Mouse (Mus musculus): ENCODE results near the gene Gpt2. TPM values are rescaled to one million over a fixed set of nuclear protein-coding genes. Genes with fewer than 3 reads are reported as not detected.

Gene Gpt2
- polyA plus RNA-seq, 1 experiment from 2014 or later, result 36.0 TPM

- peaks cover 10% of the 10 kb centered on the region for H3K4me1 ChIP-seq
- H3K9me3 ChIP-seq, result no peaks in the 10 kb centered on the region
- no peak overlapping the region for H3K4me2 ChIP-seq
- H3K4me3 ChIP-seq, result no peak overlapping the region
- ATAC-seq (ENCODE audit: insufficient number of reproducible peaks, insufficient read depth, low FRiP score, low TSS enrichment, low read depth), result no peak
- H3K9ac ChIP-seq, result no peak overlapping the region
- H3K27me3 ChIP-seq, result no peaks in the 10 kb centered on the region
- no peak overlapping the region for H3K27ac ChIP-seq
- H3K36me3 ChIP-seq, result no peaks in the 10 kb centered on the region
Measured at GRCm38 (mm10) chr8:85488631-85489030, 3.7 kb upstream of the Gpt2 start.

- no peaks in the 10 kb centered on the region for H3K9me3 ChIP-seq
- H3K9ac ChIP-seq, result no peak overlapping the region
- no peaks in the 10 kb centered on the region for H3K36me3 ChIP-seq
- 92% methylated on average over 8 of the region's 8 CpGs for WGBS
- no peak for ATAC-seq (ENCODE audit: insufficient number of reproducible peaks, insufficient read depth, low FRiP score, low TSS enrichment, low read depth)
- H3K4me2 ChIP-seq, result no peak overlapping the region
- H3K27ac ChIP-seq, result no peak overlapping the region
- no peaks in the 10 kb centered on the region for H3K27me3 ChIP-seq
- H3K4me3 ChIP-seq, result no peak overlapping the region
- peaks cover 19% of the 10 kb centered on the region for H3K4me1 ChIP-seq
Measured at GRCm38 (mm10) chr8:85489546-85489945, 2.8 kb upstream of the Gpt2 start.

DNA sequence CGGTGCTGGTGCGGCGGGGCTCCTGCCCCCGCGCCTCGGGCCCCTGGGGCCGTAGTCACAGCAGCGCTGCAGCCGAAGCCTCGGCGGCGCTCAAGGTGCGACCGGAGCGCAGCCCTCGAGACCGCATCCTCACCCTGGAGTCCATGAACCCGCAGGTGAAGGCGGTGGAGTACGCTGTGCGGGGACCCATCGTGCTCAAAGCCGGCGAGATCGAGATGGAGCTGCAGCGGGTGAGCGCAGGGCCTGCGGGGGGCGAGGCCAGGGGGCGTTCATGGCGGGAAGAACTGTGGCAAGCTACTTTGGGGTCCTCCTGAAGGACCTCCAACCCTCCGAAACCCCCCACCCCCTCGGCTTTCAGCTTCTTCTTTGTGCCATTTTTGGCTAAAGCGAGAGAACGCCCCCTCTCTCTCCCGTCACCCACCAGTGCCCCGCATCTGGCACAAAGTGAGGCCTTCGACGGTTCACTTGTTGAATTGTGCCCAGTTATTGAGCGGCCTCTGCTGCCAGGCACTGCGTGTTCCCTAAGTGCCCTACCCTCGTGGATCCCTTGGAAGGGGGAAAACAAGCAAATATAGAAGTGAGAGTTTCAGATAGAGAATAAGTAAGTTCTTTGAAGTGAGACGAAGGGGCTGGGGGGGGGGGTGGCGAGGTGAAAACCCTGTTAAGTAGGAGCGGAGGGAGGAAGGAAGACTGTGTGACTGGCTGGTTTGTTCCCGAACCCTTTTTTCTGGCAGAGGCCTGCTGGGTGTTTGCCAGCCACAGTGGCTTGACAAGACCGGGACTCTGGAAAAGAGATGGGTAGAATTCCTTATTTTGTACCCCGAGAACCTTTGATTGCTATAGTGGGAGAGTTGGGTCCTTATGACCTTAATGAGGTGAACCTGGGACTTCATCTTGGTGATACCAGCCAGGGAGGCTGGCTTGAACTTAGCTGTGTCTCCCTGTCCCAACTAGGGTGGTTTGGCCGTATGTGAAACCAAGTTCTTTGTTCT lies 860 bp downstream of the Gpt2 start:
- Histone ChIP-seq H3K36me3 (peaks cover 6% of the 10 kb centered on the region; the same call in 1 of the 2 replicates), H3K4me3 (peak overlapping the region; percentile 86), H3K4me2 (peak overlapping the region; percentile 88), H3K27me3 (no peaks in the 10 kb centered on the region), H3K4me1 (peaks cover 31% of the 10 kb centered on the region), H3K27ac (peak overlapping the region; percentile 73), H3K9ac (peak overlapping the region; percentile 90), H3K9me3 (no peaks in the 10 kb centered on the region)
- peak; percentile 16; the same call in 1 of the 2 replicates for ATAC-seq (ENCODE audit: insufficient number of reproducible peaks, insufficient read depth, low FRiP score, low TSS enrichment, low read depth)
- 5% methylated on average over 48 of the region's 49 CpGs for WGBS

- peaks cover 11% of the 10 kb centered on the region for H3K36me3 ChIP-seq
- WGBS, result 61% methylated on average over 5 of the region's 5 CpGs
- H3K4me2 ChIP-seq, result no peak overlapping the region
- no peaks in the 10 kb centered on the region for H3K9me3 ChIP-seq
- no peak overlapping the region for H3K27ac ChIP-seq
- no peak overlapping the region for H3K4me3 ChIP-seq
- H3K4me1 ChIP-seq, result peaks cover 41% of the 10 kb centered on the region
- no peak for ATAC-seq (ENCODE audit: insufficient number of reproducible peaks, insufficient read depth, low FRiP score, low TSS enrichment, low read depth)
- no peak overlapping the region for H3K9ac ChIP-seq
- no peaks in the 10 kb centered on the region for H3K27me3 ChIP-seq
Measured at GRCm38 (mm10) chr8:85496125-85496524, 3.7 kb downstream of the Gpt2 start.

DNA sequence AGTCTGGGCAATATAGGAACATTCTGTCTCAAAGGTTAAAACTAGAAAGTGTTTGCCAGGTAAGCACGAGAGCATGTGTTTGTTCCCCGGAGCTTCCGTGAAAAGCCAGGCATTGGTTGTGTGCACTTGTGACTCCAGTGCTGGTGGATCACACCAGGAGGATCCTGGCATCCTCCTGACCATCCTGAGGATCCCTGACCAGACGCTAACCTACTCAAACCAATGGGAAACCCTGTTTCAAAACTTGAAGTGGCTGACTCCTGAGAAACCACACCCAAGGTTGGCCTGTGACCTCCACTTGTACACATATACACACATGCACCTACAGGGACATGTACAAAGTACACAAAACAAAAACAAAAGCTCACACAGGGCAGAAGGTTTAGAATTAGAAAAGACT lies 4.4 kb downstream of the Gpt2 start:
- ATAC-seq (ENCODE audit: insufficient number of reproducible peaks, insufficient read depth, low FRiP score, low TSS enrichment, low read depth), result no peak
- no peak overlapping the region for H3K9ac ChIP-seq
- WGBS, result 84% methylated on average over 4 of the region's 4 CpGs

DNA sequence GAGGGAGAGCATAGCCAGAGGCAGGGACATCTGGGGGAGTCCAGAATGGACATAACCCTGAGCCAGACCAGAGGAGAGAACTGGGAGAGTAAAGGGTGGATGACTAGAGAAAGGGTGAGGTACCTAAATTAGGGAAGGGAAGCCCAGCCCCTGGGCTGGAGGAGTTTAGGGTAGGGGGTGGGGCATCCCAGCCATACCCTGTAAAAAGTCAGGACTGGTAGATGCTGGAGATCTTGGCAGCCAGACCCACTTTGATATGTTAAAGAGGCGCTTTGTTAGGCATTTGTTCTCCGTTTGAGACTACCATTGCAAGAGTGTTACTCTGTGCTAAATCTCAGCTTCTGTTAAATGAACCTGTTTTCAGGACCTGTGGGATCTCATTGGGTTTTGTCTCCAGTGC lies 6.2 kb downstream of the Gpt2 start:
- 31% methylated on average over 2 of the region's 2 CpGs for WGBS
- ATAC-seq (ENCODE audit: insufficient number of reproducible peaks, insufficient read depth, low FRiP score, low TSS enrichment, low read depth), result no peak
- Histone ChIP-seq H3K36me3 (peaks cover 22% of the 10 kb centered on the region), H3K27me3 (no peaks in the 10 kb centered on the region), H3K4me3 (no peak overlapping the region), H3K4me1 (peaks cover 31% of the 10 kb centered on the region), H3K27ac (peak overlapping the region; percentile 11; the same call in 1 of the 2 replicates), H3K9ac (no peak overlapping the region), H3K9me3 (no peaks in the 10 kb centered on the region), H3K4me2 (no peak overlapping the region)

More for the DNA sequence above, 4.4 kb downstream of the Gpt2 start:
- no peak overlapping the region for H3K4me2 ChIP-seq
- H3K27me3 ChIP-seq, result no peaks in the 10 kb centered on the region
- no peak overlapping the region for H3K27ac ChIP-seq
- no peaks in the 10 kb centered on the region for H3K9me3 ChIP-seq
- H3K36me3 ChIP-seq, result peaks cover 15% of the 10 kb centered on the region
- peaks cover 41% of the 10 kb centered on the region for H3K4me1 ChIP-seq
- no peak overlapping the region for H3K4me3 ChIP-seq

GRCm38 (mm10) chr8:85500460-85500859 lies 8.1 kb downstream of the Gpt2 start:
- no peak overlapping the region for H3K4me3 ChIP-seq
- ATAC-seq (ENCODE audit: insufficient number of reproducible peaks, insufficient read depth, low FRiP score, low TSS enrichment, low read depth), result no peak
- H3K4me1 ChIP-seq, result peaks cover 13% of the 10 kb centered on the region
- no peaks in the 10 kb centered on the region for H3K9me3 ChIP-seq
- H3K27ac ChIP-seq, result no peak overlapping the region
- H3K36me3 ChIP-seq, result peaks cover 39% of the 10 kb centered on the region
- H3K9ac ChIP-seq, result no peak overlapping the region
- WGBS, result 93% methylated on average over 10 of the region's 10 CpGs
- no peaks in the 10 kb centered on the region for H3K27me3 ChIP-seq
- no peak overlapping the region for H3K4me2 ChIP-seq

GRCm38 (mm10) chr8:85500955-85501685 lies 8.7 kb downstream of the Gpt2 start:
- Histone ChIP-seq H3K9ac (no peak overlapping the region), H3K9me3 (no peaks in the 10 kb centered on the region), H3K36me3 (peaks cover 46% of the 10 kb centered on the region), H3K4me1 (peaks cover 11% of the 10 kb centered on the region), H3K27ac (no peak overlapping the region), H3K4me3 (no peak overlapping the region), H3K27me3 (no peaks in the 10 kb centered on the region), H3K4me2 (no peak overlapping the region)
- no peak for ATAC-seq (ENCODE audit: insufficient number of reproducible peaks, insufficient read depth, low FRiP score, low TSS enrichment, low read depth)
- 73% methylated on average over 11 of the region's 11 CpGs for WGBS

GRCm38 (mm10) chr8:85502381-85502780 lies 10.0 kb downstream of the Gpt2 start:
- Histone ChIP-seq H3K9me3 (no peaks in the 10 kb centered on the region), H3K36me3 (peaks cover 51% of the 10 kb centered on the region), H3K4me3 (no peak overlapping the region), H3K9ac (no peak overlapping the region), H3K27me3 (no peaks in the 10 kb centered on the region), H3K27ac (no peak overlapping the region), H3K4me2 (no peak overlapping the region), H3K4me1 (peaks cover 9% of the 10 kb centered on the region)
- ATAC-seq (ENCODE audit: insufficient number of reproducible peaks, insufficient read depth, low FRiP score, low TSS enrichment, low read depth), result no peak
- WGBS, result 78% methylated on average over 2 of the region's 2 CpGs

GRCm38 (mm10) chr8:85503065-85503464 lies 10.7 kb downstream of the Gpt2 start:
- WGBS, result 48% methylated on average over 3 of the region's 3 CpGs
- no peak overlapping the region for H3K27ac ChIP-seq
- peaks cover 58% of the 10 kb centered on the region for H3K36me3 ChIP-seq
- H3K9ac ChIP-seq, result no peak overlapping the region
- no peaks in the 10 kb centered on the region for H3K9me3 ChIP-seq
- peaks cover 9% of the 10 kb centered on the region for H3K4me1 ChIP-seq
- no peak overlapping the region for H3K4me2 ChIP-seq
- H3K4me3 ChIP-seq, result no peak overlapping the region
- ATAC-seq (ENCODE audit: insufficient number of reproducible peaks, insufficient read depth, low FRiP score, low TSS enrichment, low read depth), result peak; percentile 34; the same call in 1 of the 2 replicates
- H3K27me3 ChIP-seq, result no peaks in the 10 kb centered on the region

DNA sequence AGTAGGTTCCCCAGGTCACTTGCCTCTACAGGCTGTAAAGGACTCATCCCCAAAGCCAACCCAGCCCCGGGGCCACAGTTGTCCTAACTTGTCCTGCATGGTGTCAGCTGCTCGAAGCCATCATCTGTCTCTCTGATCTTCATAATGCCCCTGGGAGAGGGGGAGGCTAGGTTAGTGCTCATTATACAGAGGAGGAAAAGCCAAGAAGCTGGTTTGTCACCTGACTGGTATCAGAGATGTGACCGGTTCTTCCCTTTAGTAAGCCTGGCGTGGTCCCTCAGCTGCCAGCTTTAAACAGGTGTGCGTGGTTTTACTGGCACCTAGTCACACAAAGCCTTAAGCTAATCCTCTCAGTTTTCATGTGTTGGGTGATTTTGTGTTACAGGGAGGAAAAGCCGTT lies 12.3 kb downstream of the Gpt2 start:
- Histone ChIP-seq H3K27me3 (no peaks in the 10 kb centered on the region), H3K4me1 (no peaks in the 10 kb centered on the region), H3K27ac (no peak overlapping the region), H3K4me2 (no peak overlapping the region), H3K9me3 (no peaks in the 10 kb centered on the region), H3K36me3 (peaks cover 74% of the 10 kb centered on the region), H3K9ac (no peak overlapping the region), H3K4me3 (no peak overlapping the region)
- ATAC-seq (ENCODE audit: insufficient number of reproducible peaks, insufficient read depth, low FRiP score, low TSS enrichment, low read depth), result no peak
- 77% methylated on average over 6 of the region's 6 CpGs for WGBS
